26 mouse cellular contexts compared by ENCODE assay signal in genomic region chrX:166499496-166500190, GRCm38 (mm10). TPM values are rescaled to one million over a fixed set of nuclear protein-coding genes. Genes with fewer than 3 reads are reported as not detected.
A peak's percentile ranks its signal among the peaks of the same experiment; 100 is the strongest.
DNase-seq lines count a peak whose midpoint lies in the region; ATAC-seq and TF ChIP-seq lines count a peak whose summit lies in the region.
"Had no signal": no experiment of that assay in that cellular context is flagged by ENCODE, and none has a peak within 500 bp of the region (broad histone marks: within the 10 kb centered on the region; RNA-seq: fewer than 3 reads in every experiment).

No protein-coding gene starts in this region.

- peak overlapping the region; percentile 80 for H3K27ac ChIP-seq in bone marrow macrophage, adult 2 months (ENCODE audit: insufficient read depth, low read depth, low read length)
- H3K27ac ChIP-seq in macrophage = peak overlapping the region; percentile 38
- no peak overlapping the region for H3K27ac ChIP-seq in kidney, embryonic 15.5 days
- H3K27ac ChIP-seq: forebrain, embryonic 10.5 days; forebrain, embryonic 13.5 days; heart, adult 2 months; heart, embryonic 10.5 days; heart, embryonic 13.5 days; hindbrain, embryonic 12.5 days; hindbrain, embryonic 15.5 days had no signal

- TF ChIP-seq CTCF in bone marrow macrophage, adult 2 months (IDR thresholded peaks at IDR 0.05; ENCODE audit: low read depth, low read length) = no peak

- H3K79me2 ChIP-seq in macrophage (ENCODE audit: inconsistent target) (no peaks in the 10 kb centered on the region), myocyte (ENCODE audit: control insufficient read depth, insufficient read depth) (no peaks in the 10 kb centered on the region)

- no peak overlapping the region for H3K4me2 ChIP-seq in myocyte (ENCODE audit: low read depth)
- no peak overlapping the region for H3K4me2 ChIP-seq in kidney, embryonic 15.5 days
- H3K4me2 ChIP-seq: forebrain, embryonic 13.5 days; heart, embryonic 13.5 days; hindbrain, embryonic 12.5 days; hindbrain, embryonic 15.5 days had no signal

- no peaks in the 10 kb centered on the region for H3K27me3 ChIP-seq in myocyte (ENCODE audit: control insufficient read depth, insufficient read depth, insufficient read length)
- H3K27me3 ChIP-seq in kidney, embryonic 15.5 days = peaks cover 16% of the 10 kb centered on the region; the same call in 1 of the 2 replicates
- H3K27me3 ChIP-seq: forebrain, embryonic 13.5 days; heart, embryonic 13.5 days; hindbrain, embryonic 15.5 days; Patski had no signal

- no peaks in the 10 kb centered on the region for H3K36me3 ChIP-seq in macrophage (ENCODE audit: inconsistent target)
- H3K36me3 ChIP-seq in myocyte (ENCODE audit: control insufficient read depth, insufficient read depth) = no peaks in the 10 kb centered on the region
- H3K36me3 ChIP-seq in kidney, embryonic 15.5 days = no peaks in the 10 kb centered on the region; the same call in 1 of the 2 replicates
- H3K36me3 ChIP-seq: hindbrain, embryonic 12.5 days; hindbrain, embryonic 15.5 days had no signal

- H3K9ac ChIP-seq in kidney, embryonic 15.5 days = no peak overlapping the region
- H3K9ac ChIP-seq: forebrain, embryonic 13.5 days; heart, embryonic 13.5 days; hindbrain, embryonic 12.5 days; hindbrain, embryonic 15.5 days had no signal

- 13% methylated on average over 1 of the region's 1 CpGs for WGBS in macrophage (ENCODE audit: missing documents)
- 69% methylated on average over 1 of the region's 1 CpGs for WGBS in kidney, embryonic 15.5 days

- no peak overlapping the region for H3K4me3 ChIP-seq in bone marrow macrophage, adult 2 months (ENCODE audit: insufficient read depth, low read length)
- H3K4me3 ChIP-seq in macrophage (ENCODE audit: inconsistent target) (no peak overlapping the region), myocyte (no peak overlapping the region)
- H3K4me3 ChIP-seq in kidney, embryonic 15.5 days (replicated peaks) = no peak overlapping the region
- H3K4me3 ChIP-seq: forebrain, embryonic 10.5 days; forebrain, embryonic 13.5 days; heart, adult 2 months; heart, embryonic 10.5 days; heart, embryonic 13.5 days; hindbrain, embryonic 12.5 days; hindbrain, embryonic 15.5 days had no signal

- no peaks in the 10 kb centered on the region for H3K9me3 ChIP-seq in kidney, embryonic 15.5 days (replicated peaks)
- H3K9me3 ChIP-seq: forebrain, embryonic 10.5 days; forebrain, embryonic 13.5 days; heart, embryonic 10.5 days; heart, embryonic 13.5 days; hindbrain, embryonic 12.5 days; hindbrain, embryonic 15.5 days had no signal

- ATAC-seq in frontal cortex, adult (ENCODE audit: low TSS enrichment) = no peak
- no peak for ATAC-seq in kidney, embryonic 15.5 days (replicated peaks; ENCODE audit: low FRiP score)
- ATAC-seq: forebrain, embryonic 13.5 days; forebrain, embryonic 16.5 days; Patski had no signal

- no peak overlapping the region for H3ac ChIP-seq in myocyte (ENCODE audit: control insufficient read depth, insufficient read length)

- peak; percentile 51 for DNase-seq in 416B (ENCODE audit: low read depth)
- no peak for DNase-seq in right cerebral cortex, postnatal 36 days (ENCODE audit: low spot score in 2 of 2)
- no peak for DNase-seq in layer of hippocampus, postnatal 25 days (ENCODE audit: extremely low spot score in 1 of 2, low spot score in 1 of 2)
- DNase-seq: adrenal gland, postnatal 10 days; adrenal gland, postnatal 36 days; cerebellum, adult 11 months; cerebellum, adult 2 months; cerebellum, adult 9-11 months; cerebellum, postnatal 25 days; gastrocnemius, postnatal 25 days; heart, adult 2 months; heart, postnatal 14 days; heart, postnatal 4 days had no signal

- peaks cover 8% of the 10 kb centered on the region for H3K4me1 ChIP-seq in bone marrow macrophage, adult 2 months (ENCODE audit: control insufficient read depth, insufficient read depth, low read length)
- H3K4me1 ChIP-seq in kidney, embryonic 15.5 days = no peaks in the 10 kb centered on the region
- H3K4me1 ChIP-seq: forebrain, embryonic 10.5 days; forebrain, embryonic 13.5 days; heart, embryonic 10.5 days; heart, embryonic 13.5 days; hindbrain, embryonic 12.5 days; hindbrain, embryonic 15.5 days had no signal

- no peak for TF ChIP-seq POLR2A in bone marrow macrophage, adult 2 months (IDR thresholded peaks at IDR 0.05; ENCODE audit: borderline replicate concordance, low read depth, low read length)
- no peak for TF ChIP-seq POLR2A in myocyte (IDR thresholded peaks at IDR 0.05; ENCODE audit: insufficient read length, low read depth)

TF ChIP-seq in myocyte, 11 proteins besides CTCF, POLR2A, EP300 and RAD21:
- peak; percentile 79; the same call in 1 of the 2 replicates for TF ChIP-seq CEBPB (IDR thresholded peaks at IDR 0.05; ENCODE audit: insufficient read depth, poor library complexity, severe bottlenecking)
- no peak for TF ChIP-seq MYOD1 (IDR thresholded peaks at IDR 0.05; ENCODE audit: control insufficient read depth in 1 of 3, insufficient read length in 2 of 3, low read depth in 2 of 3)
- no peak for TF ChIP-seq TCF3 (IDR thresholded peaks at IDR 0.05; ENCODE audit: insufficient read length, low read depth)
- no peak for TF ChIP-seq SRF (IDR thresholded peaks at IDR 0.05; ENCODE audit: control insufficient read depth, insufficient read length, low read depth)

RNA-seq across cellular contexts. Expression of gene Tceanc, which starts 18.7 kb away (rescaled TPM):
- 2.6 TPM in 2 replicates for polyA plus RNA-seq in bone marrow macrophage, adult 2 months (2012; ENCODE audit: insufficient read depth, insufficient read length, missing spikeins)
- 1 to 10 TPM in 22 of 26 experiments, under 1 TPM in 4; 0.56 to 7.8 (median 3.4) TPM for total RNA-seq in macrophage (2018; cell fraction: chromatin; rRNA removed)
- 1 to 10 TPM in 23 of 26 experiments, under 1 TPM in 3; 0.57 to 3.2 (median 2.1) TPM for total RNA-seq in macrophage (2018; cell fraction: cytosol; rRNA removed)
- 1 to 10 TPM in 25 of 26 experiments, under 1 TPM in 1; 0.98 to 6.6 (median 2.6) TPM for total RNA-seq in macrophage (2018; cell fraction: nucleus; rRNA removed)
- 1.0 to 1.8 TPM (median 1.4 TPM) in 3 replicates for polyA plus RNA-seq in macrophage (2018)
- 0.86 TPM for polyA plus RNA-seq in myocyte (2012; fragmentation: generic; extraction: Trizol)
- total RNA-seq in layer of hippocampus, postnatal 25 days (2021) = 1 to 10 TPM; 2.0 to 2.2 TPM
- polyA plus RNA-seq in kidney, embryonic 15.5 days (2015; fragmentation: Nextera tagmentation; extraction: Ambion mirVana) = 8.7 and 8.8 TPM in 2 replicates

RNA-seq across cellular contexts. Expression of gene Rab9, which starts 20.0 kb away (rescaled TPM):
- 68.3 and 75.3 TPM in 2 replicates for polyA plus RNA-seq in bone marrow macrophage, adult 2 months (2012; ENCODE audit: insufficient read depth, insufficient read length, missing spikeins)
- total RNA-seq in macrophage (2018; cell fraction: chromatin; rRNA removed) = 10 to 100 TPM; 10.1 to 72.2 (median 24.6) TPM
- total RNA-seq in macrophage (2018; cell fraction: cytosol; rRNA removed) = 100 to 1,000 TPM in 1 of 26 experiments, 10 to 100 TPM in 25; 48.3 to 121 (median 65.1) TPM
- total RNA-seq in macrophage (2018; cell fraction: nucleus; rRNA removed) = 10 to 100 TPM; 22.3 to 88.7 (median 48.1) TPM
- polyA plus RNA-seq in macrophage (2018) (28.3 to 106 TPM (median 90.5 TPM) in 3 replicates), myocyte (2012; fragmentation: generic; extraction: Trizol) (20.8 TPM)
- total RNA-seq in layer of hippocampus, postnatal 25 days (2021) = 10 to 100 TPM; 38.5 to 39.0 TPM
- polyA plus RNA-seq in kidney, embryonic 15.5 days (2015; fragmentation: Nextera tagmentation; extraction: Ambion mirVana) = 48.3 and 54.8 TPM in 2 replicates

RNA-seq across cellular contexts. Expression of gene Ofd1, which starts 59.1 kb away (rescaled TPM):
- 6.1 and 6.7 TPM in 2 replicates for polyA plus RNA-seq in bone marrow macrophage, adult 2 months (2012; ENCODE audit: insufficient read depth, insufficient read length, missing spikeins)
- 10 to 100 TPM in 22 of 26 experiments, 1 to 10 TPM in 4; 7.7 to 20.2 (median 16.5) TPM for total RNA-seq in macrophage (2018; cell fraction: chromatin; rRNA removed)
- 1 to 10 TPM; 4.0 to 5.3 (median 4.5) TPM for total RNA-seq in macrophage (2018; cell fraction: cytosol; rRNA removed)
- 10 to 100 TPM in 10 of 26 experiments, 1 to 10 TPM in 16; 5.9 to 15.2 (median 9.2) TPM for total RNA-seq in macrophage (2018; cell fraction: nucleus; rRNA removed)
- polyA plus RNA-seq in macrophage (2018) = 3.0 to 6.0 TPM (median 5.0 TPM) in 3 replicates
- polyA plus RNA-seq in myocyte (2012; fragmentation: generic; extraction: Trizol) = 1.6 TPM
- 1 to 10 TPM; 4.5 to 5.1 TPM for total RNA-seq in layer of hippocampus, postnatal 25 days (2021)
- 6.3 and 6.4 TPM in 2 replicates for polyA plus RNA-seq in kidney, embryonic 15.5 days (2015; fragmentation: Nextera tagmentation; extraction: Ambion mirVana)

RNA-seq across cellular contexts. Expression of gene Trappc2, which starts 59.3 kb away (rescaled TPM):
- polyA plus RNA-seq in bone marrow macrophage, adult 2 months (2012; ENCODE audit: insufficient read depth, insufficient read length, missing spikeins) = 14.6 and 20.0 TPM in 2 replicates
- 10 to 100 TPM in 1 of 26 experiments, 1 to 10 TPM in 25; 1.1 to 11.0 (median 4.0) TPM for total RNA-seq in macrophage (2018; cell fraction: chromatin; rRNA removed)
- 10 to 100 TPM; 10.0 to 17.0 (median 13.0) TPM for total RNA-seq in macrophage (2018; cell fraction: cytosol; rRNA removed)
- 10 to 100 TPM in 8 of 26 experiments, 1 to 10 TPM in 18; 2.9 to 14.3 (median 6.0) TPM for total RNA-seq in macrophage (2018; cell fraction: nucleus; rRNA removed)
- polyA plus RNA-seq in macrophage (2018) = 12.6 to 21.8 TPM (median 18.8 TPM) in 3 replicates
- 7.1 TPM for polyA plus RNA-seq in myocyte (2012; fragmentation: generic; extraction: Trizol)
- total RNA-seq in layer of hippocampus, postnatal 25 days (2021) = 10 to 100 TPM; 56.1 to 59.8 TPM
- 24.3 and 26.1 TPM in 2 replicates for polyA plus RNA-seq in kidney, embryonic 15.5 days (2015; fragmentation: Nextera tagmentation; extraction: Ambion mirVana)
